Mouse (Mus musculus) heart, adult 10 weeks (tissue): ENCODE results near the gene Poln. TPM values are rescaled to one million over a fixed set of nuclear protein-coding genes. Genes with fewer than 3 reads are reported as not detected.

ENCODE experiments used
- polyA plus RNA-seq: library from polyadenylated mRNA; stranded (reverse); fragments of 350-450 nt; fragmentation: Illumina TruSeq; extraction: RNeasy Lipid Tissue Mini Kit (QIAGEN cat#74804); gene quantifications from one replicate; pipeline ENCODE4 v1.2.3, GENCODE M21; 2014; ENCODE audit warnings: low read depth, low replicate concordance

The Poln gene
- 4.8 TPM for polyA plus RNA-seq

DNA sequence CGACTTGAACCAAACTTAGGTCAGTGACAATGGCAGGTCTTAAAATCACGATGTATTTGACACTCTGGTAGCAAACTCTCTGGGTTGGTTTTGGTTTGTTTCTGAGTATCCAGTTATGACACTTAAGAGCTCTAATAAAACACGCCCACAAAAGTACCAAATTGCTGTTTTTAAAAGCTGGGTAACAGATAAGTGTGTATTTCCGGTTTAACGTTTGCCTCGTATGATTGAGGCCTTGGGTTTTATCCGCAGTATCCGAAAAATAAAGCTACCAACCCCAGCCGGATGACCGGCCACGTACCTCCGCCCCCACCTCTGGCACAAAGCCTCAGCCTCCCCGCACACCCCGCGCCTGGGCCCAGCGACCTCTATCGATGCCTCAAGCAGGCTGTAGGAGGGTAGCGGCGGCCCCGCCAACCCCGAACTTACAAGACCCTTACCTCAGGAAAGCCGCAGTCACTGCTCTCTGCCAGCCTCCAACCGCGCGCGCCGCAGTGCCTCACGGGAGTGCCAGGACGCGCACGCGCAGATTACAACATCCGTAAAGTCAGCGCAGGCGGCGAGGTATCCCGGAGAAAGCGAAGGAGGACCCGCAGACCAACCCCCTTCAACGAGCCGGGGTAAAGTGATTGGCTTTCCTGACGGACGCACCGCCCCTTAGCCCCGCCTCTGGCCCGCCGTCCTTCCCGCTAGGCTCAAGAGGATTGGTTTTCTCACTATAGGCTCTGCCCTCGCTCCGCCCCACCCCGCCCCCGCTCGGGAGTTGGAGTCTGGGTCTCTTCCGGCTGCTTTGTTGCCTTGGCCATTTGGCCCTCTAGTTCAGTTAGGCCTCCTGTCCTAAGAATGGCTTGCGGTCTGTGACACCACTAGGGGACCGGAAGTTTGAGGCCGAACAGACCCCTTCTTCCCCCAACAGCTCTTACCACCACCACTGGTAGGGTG is at the start of gene Poln, which contains the start of gene Haus3:
Poln (minus strand) TSS at position 499 of the 942 bp plus-strand sequence.
Haus3 (minus strand) TSS at position 578 of the 942 bp plus-strand sequence.

GRCm38 (mm10) chr5:34187601-34188316 is 18.5 kb upstream of the Poln start, which contains the start of gene Mxd4:
Gene Mxd4, minus strand, starts transcription at chr5:34187720.

GRCm38 (mm10) chr5:33995843-33996693 is 173.2 kb downstream of the Poln start, which contains the start of gene Nat8l:
Gene Nat8l, plus strand, starts transcription at chr5:33995984.

GRCm38 (mm10) chr5:33983309-33984121 is 185.7 kb downstream of the Poln start, which contains the start of gene Gm1673:
Gene Gm1673, plus strand, starts transcription at chr5:33983433.

Other genes starting within 250 kb of the Poln start
- 11.8 TPM for gene Nelfa, start 233.0 kb downstream of the Poln start, polyA plus RNA-seq
- gene Gm1673, start 186.0 kb downstream of the Poln start, polyA plus RNA-seq, result 2.5 TPM
- 1.8 TPM for gene Nat8l, start 173.5 kb downstream of the Poln start, polyA plus RNA-seq
- gene Haus3, start 79 bp upstream of the Poln start, polyA plus RNA-seq, result 5.5 TPM
- 54.0 TPM for gene Mxd4, start 18.3 kb upstream of the Poln start, polyA plus RNA-seq
- 0.71 TPM for gene Zfyve28, start 119.0 kb upstream of the Poln start, polyA plus RNA-seq
- not detected for gene Cfap99, start 119.2 kb upstream of the Poln start, polyA plus RNA-seq
- gene Rnf4, start 166.8 kb upstream of the Poln start, polyA plus RNA-seq, result 29.3 TPM
- 12.8 TPM for gene Fam193a, start 200.5 kb upstream of the Poln start, polyA plus RNA-seq